Mouse (Mus musculus): ENCODE data around the gene Ccdc42. TPM values are rescaled to one million over a fixed set of nuclear protein-coding genes. Genes with fewer than 3 reads are reported as not detected.

The Ccdc42 gene
- total RNA-seq, 2 experiments from 2014 or later = 1.2 to 2.5 TPM

GRCm38 (mm10) chr11:68583906-68584480 is 2.8 kb upstream of the Ccdc42 start:
- no peak for DNase-seq (ENCODE audit: low spot score in 2 of 2)

- no peak for DNase-seq (ENCODE audit: low spot score in 2 of 2)
Observed at GRCm38 (mm10) chr11:68585890-68586289, 931 bp upstream of the Ccdc42 start.

GRCm38 (mm10) chr11:68589055-68589809 is 2.4 kb downstream of the Ccdc42 start:
- DNase-seq (ENCODE audit: low spot score in 2 of 2) = peak; percentile 55 to 91

- no peak for DNase-seq (ENCODE audit: low spot score in 2 of 2)
Observed at GRCm38 (mm10) chr11:68591708-68592107, 4.9 kb downstream of the Ccdc42 start.

- DNase-seq (ENCODE audit: low spot score in 2 of 2) = no peak
Observed at GRCm38 (mm10) chr11:68593247-68593646, 6.4 kb downstream of the Ccdc42 start.

GRCm38 (mm10) chr11:68597912-68598311 is 11.1 kb downstream of the Ccdc42 start:
- DNase-seq (ENCODE audit: low spot score in 2 of 2) = no peak

GRCm38 (mm10) chr11:68600551-68601021 is 13.8 kb downstream of the Ccdc42 start:
- DNase-seq (ENCODE audit: low spot score in 2 of 2) = no peak

GRCm38 (mm10) chr11:68601486-68601991 is 14.7 kb downstream of the Ccdc42 start:
- no peak for DNase-seq (ENCODE audit: low spot score in 2 of 2)

- DNase-seq (ENCODE audit: low spot score in 2 of 2) = no peak
Observed at GRCm38 (mm10) chr11:68602200-68602931, 15.5 kb downstream of the Ccdc42 start.

GRCm38 (mm10) chr11:68607046-68607445 is 20.2 kb downstream of the Ccdc42 start:
- DNase-seq (ENCODE audit: low spot score in 2 of 2) = no peak

GRCm38 (mm10) chr11:68609910-68610566 is 23.2 kb downstream of the Ccdc42 start:
- DNase-seq (ENCODE audit: low spot score in 2 of 2) = no peak

- DNase-seq (ENCODE audit: low spot score in 2 of 2) = no peak
Observed at GRCm38 (mm10) chr11:68610567-68610947, 23.7 kb downstream of the Ccdc42 start.

GRCm38 (mm10) chr11:68613071-68613711 is 26.4 kb downstream of the Ccdc42 start:
- no peak for DNase-seq (ENCODE audit: low spot score in 2 of 2)

- DNase-seq (ENCODE audit: low spot score in 2 of 2) = no peak
Observed at GRCm38 (mm10) chr11:68622751-68623150, 35.9 kb downstream of the Ccdc42 start.

GRCm38 (mm10) chr11:68623225-68623870 is 36.5 kb downstream of the Ccdc42 start:
- DNase-seq (ENCODE audit: low spot score in 2 of 2) = peak; percentile 39 to 67

- no peak for DNase-seq (ENCODE audit: low spot score in 2 of 2)
Observed at GRCm38 (mm10) chr11:68623871-68624258, 37.0 kb downstream of the Ccdc42 start.

GRCm38 (mm10) chr11:68631611-68632316 is 44.9 kb downstream of the Ccdc42 start:
- DNase-seq (ENCODE audit: low spot score in 2 of 2) = peak in 1 of 2 experiments; percentile 53

GRCm38 (mm10) chr11:68637861-68638615 is 51.2 kb downstream of the Ccdc42 start:
- DNase-seq (ENCODE audit: low spot score in 2 of 2) = peak in 1 of 2 experiments; percentile 26

GRCm38 (mm10) chr11:68641361-68641760 is 54.5 kb downstream of the Ccdc42 start:
- no peak for DNase-seq (ENCODE audit: low spot score in 2 of 2)
